Mouse (Mus musculus): ENCODE data around the gene B020031M17Rik. TPM values are rescaled to one million over a fixed set of nuclear protein-coding genes. Genes with fewer than 3 reads are reported as not detected.
A peak's percentile ranks its signal among the peaks of the same experiment; 100 is the strongest.
"Not testable (repeated sequence)": the region's sequence is repeated elsewhere in the genome, so short reads cannot be mapped to it uniquely, and the experiment has no call there.

The B020031M17Rik gene
- not detected in 2 replicates for polyA plus RNA-seq (2015; fragmentation: Nextera tagmentation; extraction: Ambion mirVana)

DNA sequence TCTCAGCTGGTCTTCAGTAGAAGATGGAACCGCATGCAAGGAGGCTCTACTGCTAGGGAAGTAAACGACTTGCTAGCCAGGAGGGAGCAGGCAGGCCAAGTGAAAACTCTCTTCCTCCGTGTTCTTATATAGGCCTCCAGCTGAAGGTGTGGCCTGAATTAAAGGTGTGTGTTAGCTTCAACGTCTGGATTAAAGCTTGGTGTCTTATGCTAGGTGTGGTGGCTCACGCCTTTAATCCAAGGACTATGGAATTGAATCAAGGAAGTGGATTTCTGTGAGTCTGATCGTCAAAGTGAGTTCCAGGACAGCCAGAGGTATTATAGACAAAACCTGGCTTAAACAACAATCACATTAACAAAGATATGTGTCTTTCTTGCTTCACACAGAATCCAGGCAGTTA, at the start of gene B020031M17Rik:
TSS of gene B020031M17Rik (minus strand) at position 101 of the 400 bp plus-strand sequence.
- H3K27ac ChIP-seq; H3K9me3 ChIP-seq (replicated peaks); H3K9ac ChIP-seq; H3K36me3 ChIP-seq (ENCODE audit: poor library complexity, severe bottlenecking); ATAC-seq; H3K4me1 ChIP-seq; H3K4me3 ChIP-seq; H3K4me2 ChIP-seq; H3K27me3 ChIP-seq: not testable (repeated sequence)
- 79% methylated on average over 4 of the region's 6 CpGs for WGBS

DNA sequence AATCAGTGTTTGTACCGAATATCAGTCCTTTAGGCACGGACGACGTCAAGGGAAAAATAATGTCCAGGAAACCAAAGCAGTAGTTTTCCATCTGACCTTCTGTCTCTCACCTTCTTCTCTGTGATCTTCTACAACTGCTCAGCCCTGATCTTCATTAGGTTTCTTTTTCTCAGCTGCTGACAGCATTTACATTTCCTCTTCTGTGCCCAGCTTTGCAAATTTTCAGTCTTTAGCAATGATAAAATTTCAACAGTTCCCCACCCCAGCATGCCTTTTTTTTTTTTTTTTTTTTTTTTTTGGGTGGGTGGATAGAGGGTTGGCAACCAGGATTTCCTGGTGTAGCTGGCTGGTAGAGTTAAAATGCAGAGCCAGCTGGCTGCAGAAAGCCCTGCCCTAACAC, 48.6 kb upstream of the B020031M17Rik start:
- not testable (repeated sequence) for H3K4me3 ChIP-seq; H3K9ac ChIP-seq; H3K9me3 ChIP-seq (replicated peaks); H3K27me3 ChIP-seq; H3K36me3 ChIP-seq (ENCODE audit: poor library complexity, severe bottlenecking); H3K4me2 ChIP-seq; H3K27ac ChIP-seq; H3K4me1 ChIP-seq; ATAC-seq
- no CpG with 5 or more reads among the region's 4 CpGs for WGBS

DNA sequence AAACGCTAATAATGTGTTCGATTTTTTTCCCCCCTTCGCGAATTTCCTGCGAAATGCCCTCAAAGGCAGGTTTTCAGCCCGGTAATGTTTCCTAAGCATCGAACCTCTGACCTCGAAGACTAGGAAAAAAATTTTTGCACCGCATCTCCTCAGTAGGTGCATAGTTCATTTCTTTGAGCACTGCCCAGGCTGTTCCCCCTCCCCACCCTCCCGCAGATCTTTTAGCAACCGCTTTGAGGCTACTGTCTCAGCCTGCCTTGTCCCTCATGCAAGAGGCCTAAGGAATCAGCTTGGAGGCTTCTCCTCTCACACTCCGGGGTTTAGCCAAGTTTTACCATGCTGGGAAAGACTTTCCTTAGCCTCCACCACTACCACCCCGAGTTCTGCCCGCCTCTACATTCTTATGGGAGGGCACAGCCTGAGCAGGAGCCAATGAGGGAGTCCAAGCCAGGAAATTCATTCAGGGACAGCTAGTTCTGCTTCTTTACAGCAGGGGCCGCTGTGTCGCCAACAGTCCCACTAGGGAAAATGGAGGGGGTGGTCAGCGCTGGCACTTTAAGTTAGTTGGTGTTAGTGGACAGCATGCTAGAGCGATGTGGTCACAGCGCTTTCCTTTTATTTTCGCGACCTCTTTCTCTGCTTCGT, 48.0 kb upstream of the B020031M17Rik start:
- H3K9ac ChIP-seq, result not testable (repeated sequence)
- peak; percentile 73; the same call in 1 of the 2 replicates for ATAC-seq
- no CpG with 5 or more reads among the region's 22 CpGs for WGBS

DNA sequence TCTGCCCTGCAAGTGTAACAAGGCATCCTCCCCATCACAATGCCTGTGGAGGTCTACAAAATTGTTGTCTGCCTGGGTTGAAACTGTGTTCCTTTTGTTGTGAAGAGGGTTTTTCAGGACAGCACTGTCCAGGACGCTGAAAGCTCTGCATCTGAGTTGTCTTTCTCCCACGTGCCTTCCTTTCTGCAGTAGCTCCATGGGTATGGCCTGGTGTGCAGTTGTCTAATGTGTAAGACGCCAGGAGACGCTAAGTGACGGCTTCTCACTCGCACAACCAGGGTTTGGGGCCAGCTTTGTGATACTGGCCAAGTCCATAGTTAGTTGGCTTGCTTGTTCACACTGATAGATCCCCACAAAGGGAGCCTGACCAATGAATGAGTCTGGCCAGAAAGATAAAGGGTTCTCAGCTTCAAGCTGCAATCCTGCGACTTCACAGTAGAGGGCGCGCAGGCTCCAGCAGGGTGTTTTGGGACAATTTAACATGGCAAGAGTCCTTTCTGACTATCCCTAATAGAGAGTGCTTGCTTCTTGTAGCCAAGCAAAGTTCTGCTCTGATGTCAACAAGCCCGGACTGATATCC, 41.4 kb upstream of the B020031M17Rik start:
- no CpG with 5 or more reads among the region's 10 CpGs for WGBS
- not testable (repeated sequence) for ATAC-seq

More for the DNA sequence above, 48.0 kb upstream of the B020031M17Rik start:
- not testable (repeated sequence) for H3K4me1 ChIP-seq; H3K36me3 ChIP-seq (ENCODE audit: poor library complexity, severe bottlenecking); H3K4me2 ChIP-seq; H3K27ac ChIP-seq; H3K27me3 ChIP-seq; H3K4me3 ChIP-seq; H3K9me3 ChIP-seq (replicated peaks)

DNA sequence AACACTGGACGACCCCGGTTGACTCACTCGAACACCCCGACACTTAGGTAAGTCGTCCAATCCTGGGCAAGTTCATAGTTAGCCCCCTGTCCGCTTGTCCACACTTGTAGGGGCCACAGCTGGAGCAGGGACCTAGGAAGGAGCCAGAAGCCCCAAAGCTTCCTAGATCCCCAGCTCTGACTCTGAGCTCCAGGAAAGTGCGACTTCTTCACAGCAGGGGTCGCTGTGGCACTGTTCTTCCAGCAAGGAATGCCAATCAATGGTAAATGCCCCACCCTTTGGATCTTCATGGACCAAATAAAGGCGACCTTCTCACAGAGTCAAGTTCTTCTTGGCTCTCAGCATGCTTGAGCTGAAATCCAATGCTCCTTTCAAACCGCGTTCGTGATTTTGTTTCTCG, 40.7 kb upstream of the B020031M17Rik start:
- not testable (repeated sequence) for H3K27ac ChIP-seq; H3K4me2 ChIP-seq; H3K9me3 ChIP-seq (replicated peaks); ATAC-seq; H3K9ac ChIP-seq; H3K27me3 ChIP-seq; H3K4me3 ChIP-seq; H3K4me1 ChIP-seq; H3K36me3 ChIP-seq (ENCODE audit: poor library complexity, severe bottlenecking)
- no CpG with 5 or more reads among the region's 13 CpGs for WGBS

More for the DNA sequence above, 41.4 kb upstream of the B020031M17Rik start:
- H3K4me2 ChIP-seq; H3K27ac ChIP-seq; H3K9me3 ChIP-seq (replicated peaks); H3K4me1 ChIP-seq; H3K4me3 ChIP-seq; H3K9ac ChIP-seq; H3K36me3 ChIP-seq (ENCODE audit: poor library complexity, severe bottlenecking); H3K27me3 ChIP-seq: not testable (repeated sequence)

DNA sequence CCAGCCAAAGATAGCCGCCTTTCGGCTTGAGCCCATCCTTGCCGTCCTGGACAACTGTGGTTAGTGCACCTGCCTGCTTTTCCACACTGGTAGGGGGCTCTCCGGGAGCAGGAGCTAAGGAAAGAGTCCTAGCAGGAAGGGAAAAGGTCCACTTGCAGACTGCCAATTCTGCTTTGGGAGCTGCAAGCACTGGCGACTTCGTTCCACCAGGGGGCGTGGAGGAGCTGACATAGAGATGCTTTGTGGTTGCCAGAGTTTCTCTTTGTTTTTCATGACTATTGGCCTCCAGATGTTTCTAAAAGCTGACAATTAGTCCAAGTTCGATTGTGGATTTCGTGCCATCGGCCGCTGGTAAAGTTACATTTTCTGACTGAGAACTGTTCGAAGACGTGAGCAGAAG, 18.6 kb upstream of the B020031M17Rik start:
- peak; percentile 11; the same call in 1 of the 2 replicates for ATAC-seq
- H3K27me3 ChIP-seq; H3K9ac ChIP-seq; H3K4me1 ChIP-seq; H3K36me3 ChIP-seq (ENCODE audit: poor library complexity, severe bottlenecking); H3K9me3 ChIP-seq (replicated peaks); H3K27ac ChIP-seq; H3K4me2 ChIP-seq; H3K4me3 ChIP-seq: not testable (repeated sequence)
- WGBS, result no CpG with 5 or more reads among the region's 13 CpGs

DNA sequence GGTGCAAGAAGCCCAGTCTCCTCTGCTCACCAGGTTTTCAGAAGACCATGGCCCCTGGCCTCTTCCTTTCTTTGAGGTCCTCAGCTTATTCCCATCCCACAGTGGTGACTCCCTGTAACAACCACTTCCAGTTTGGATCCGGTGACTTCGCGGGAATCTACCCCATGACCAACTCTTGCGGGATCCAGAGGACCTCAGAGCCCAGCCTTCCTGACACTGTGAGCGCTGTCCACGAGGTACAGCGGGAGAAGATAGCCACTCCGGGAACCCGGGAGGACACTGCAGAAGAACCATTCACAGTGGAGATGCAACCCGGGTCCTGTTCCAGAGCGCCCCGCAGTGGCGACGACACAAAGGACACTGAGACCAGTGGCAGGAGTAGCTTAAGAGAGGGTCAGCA, 17.6 kb upstream of the B020031M17Rik start:
- not testable (repeated sequence) for ATAC-seq; H3K9me3 ChIP-seq (replicated peaks); H3K27ac ChIP-seq; H3K27me3 ChIP-seq; H3K4me2 ChIP-seq; H3K9ac ChIP-seq; H3K4me3 ChIP-seq; H3K4me1 ChIP-seq; H3K36me3 ChIP-seq (ENCODE audit: poor library complexity, severe bottlenecking)
- WGBS, result no CpG with 5 or more reads among the region's 14 CpGs

DNA sequence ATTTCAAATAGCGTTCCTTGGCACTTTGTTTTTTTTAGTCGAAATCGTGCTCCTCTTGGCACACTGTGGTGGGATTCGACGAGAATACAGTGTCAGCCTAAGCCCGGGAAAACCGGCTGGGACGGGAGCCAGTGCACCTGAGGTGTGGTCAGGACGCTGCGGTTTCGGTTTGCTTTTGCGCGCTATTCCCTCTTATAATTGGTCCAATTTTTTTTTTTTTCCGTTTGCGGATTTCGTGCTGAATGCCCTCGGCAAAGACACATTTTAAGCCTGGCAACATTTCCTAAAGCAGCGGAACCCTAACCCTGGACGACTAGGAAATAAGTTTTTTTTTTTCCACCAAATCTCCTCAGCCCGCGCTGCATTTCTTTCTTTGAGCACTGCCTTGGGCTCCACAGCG, 15.4 kb upstream of the B020031M17Rik start:
- ATAC-seq, result peak; percentile 28
- WGBS, result under 1% methylated on average over 21 of the region's 22 CpGs
- H3K27ac ChIP-seq; H3K36me3 ChIP-seq (ENCODE audit: poor library complexity, severe bottlenecking); H3K4me1 ChIP-seq; H3K9me3 ChIP-seq (replicated peaks); H3K9ac ChIP-seq; H3K27me3 ChIP-seq: not testable (repeated sequence)
- 0 out of 2 replicates have a peak overlapping the region, but pooled peaks have one; percentile 3 for H3K4me3 ChIP-seq
- H3K4me2 ChIP-seq, result peak overlapping the region; percentile 38

DNA sequence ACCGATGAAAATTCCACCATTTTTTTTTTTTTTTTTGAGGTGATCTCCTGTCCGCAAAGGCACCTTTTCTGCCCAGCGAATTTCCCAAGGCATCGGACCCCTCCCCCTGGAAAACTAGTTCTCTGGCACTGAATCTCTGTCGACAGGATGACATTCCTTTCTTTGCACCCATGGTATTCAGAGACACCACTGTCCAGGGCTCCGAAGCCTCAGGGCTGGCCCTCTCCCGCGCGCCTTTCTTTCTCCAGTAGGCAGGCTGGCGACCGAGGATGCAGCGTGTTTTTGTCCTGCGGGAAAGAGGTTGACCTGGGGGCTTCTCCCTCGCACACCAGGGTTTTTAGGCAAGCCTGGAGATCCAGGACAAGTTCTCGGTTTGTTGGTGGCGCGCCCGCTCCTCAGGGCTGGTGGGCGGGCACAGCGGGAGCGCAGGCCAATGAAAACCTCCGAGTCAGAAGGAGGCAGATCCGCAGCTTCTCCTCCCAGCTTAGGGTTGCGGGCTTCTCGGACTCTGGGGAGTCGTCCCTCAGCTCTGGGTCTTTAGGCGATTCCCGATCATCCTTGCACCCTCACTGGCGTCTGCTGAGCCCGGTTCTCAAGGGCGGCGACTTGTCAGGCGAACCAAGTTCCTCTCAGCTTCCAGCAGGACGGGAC, 14.8 kb upstream of the B020031M17Rik start:
- H3K36me3 ChIP-seq (ENCODE audit: poor library complexity, severe bottlenecking); H3K9ac ChIP-seq; H3K27ac ChIP-seq; H3K4me3 ChIP-seq; H3K9me3 ChIP-seq (replicated peaks); H3K4me1 ChIP-seq; H3K27me3 ChIP-seq: not testable (repeated sequence)
- H3K4me2 ChIP-seq, result peak overlapping the region; percentile 38
- WGBS, result 1% methylated on average over 15 of the region's 34 CpGs
- ATAC-seq, result peak; percentile 87

DNA sequence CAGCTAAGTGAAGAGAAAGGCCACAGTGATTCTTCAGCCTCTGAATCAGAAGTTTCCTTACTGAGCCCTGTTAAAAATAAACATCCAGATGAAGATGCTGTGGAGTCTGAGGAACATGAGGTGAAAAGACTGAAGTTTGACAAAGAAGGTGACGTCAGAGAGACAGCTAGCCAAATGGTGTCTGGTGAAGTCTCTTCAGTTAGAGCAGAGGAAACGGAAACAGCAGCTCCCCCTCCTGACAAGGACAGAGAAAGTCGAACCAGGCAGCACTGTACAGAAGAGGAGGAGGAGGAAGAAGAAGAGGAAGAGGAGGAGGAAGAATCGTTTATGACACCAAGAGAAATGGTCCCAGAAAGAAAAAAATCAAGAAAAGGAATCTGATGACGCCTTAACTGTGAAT, 12.2 kb upstream of the B020031M17Rik start:
- H3K27me3 ChIP-seq; H3K9me3 ChIP-seq (replicated peaks); H3K4me1 ChIP-seq; H3K4me2 ChIP-seq; H3K27ac ChIP-seq; H3K36me3 ChIP-seq (ENCODE audit: poor library complexity, severe bottlenecking); H3K9ac ChIP-seq; H3K4me3 ChIP-seq; ATAC-seq: not testable (repeated sequence)
- no CpG with 5 or more reads among the region's 5 CpGs for WGBS

DNA sequence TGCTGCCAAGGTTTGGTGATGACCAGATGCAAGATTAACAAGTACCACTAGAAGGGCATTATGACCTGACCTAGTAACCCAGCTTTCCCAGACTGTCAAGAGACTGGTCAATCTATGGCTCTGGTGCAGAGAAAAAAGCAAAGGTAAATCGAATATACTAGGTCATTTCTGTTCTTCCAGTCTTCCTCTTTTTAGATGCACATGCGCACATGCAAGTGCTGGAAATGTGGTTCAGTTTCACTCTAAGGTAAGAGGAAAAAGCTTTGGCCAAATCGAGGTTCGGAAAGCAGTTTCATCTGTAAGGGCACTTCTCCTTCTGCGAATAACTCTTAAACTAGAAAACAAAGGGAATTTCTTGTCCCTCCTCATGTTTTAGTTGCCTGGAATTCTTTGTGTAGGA, 5.0 kb upstream of the B020031M17Rik start:
- not testable (repeated sequence) for ATAC-seq; H3K27me3 ChIP-seq; H3K27ac ChIP-seq; H3K9ac ChIP-seq; H3K9me3 ChIP-seq (replicated peaks); H3K4me2 ChIP-seq; H3K4me3 ChIP-seq; H3K36me3 ChIP-seq (ENCODE audit: poor library complexity, severe bottlenecking); H3K4me1 ChIP-seq
- WGBS, result no CpG with 5 or more reads among the region's 5 CpGs

DNA sequence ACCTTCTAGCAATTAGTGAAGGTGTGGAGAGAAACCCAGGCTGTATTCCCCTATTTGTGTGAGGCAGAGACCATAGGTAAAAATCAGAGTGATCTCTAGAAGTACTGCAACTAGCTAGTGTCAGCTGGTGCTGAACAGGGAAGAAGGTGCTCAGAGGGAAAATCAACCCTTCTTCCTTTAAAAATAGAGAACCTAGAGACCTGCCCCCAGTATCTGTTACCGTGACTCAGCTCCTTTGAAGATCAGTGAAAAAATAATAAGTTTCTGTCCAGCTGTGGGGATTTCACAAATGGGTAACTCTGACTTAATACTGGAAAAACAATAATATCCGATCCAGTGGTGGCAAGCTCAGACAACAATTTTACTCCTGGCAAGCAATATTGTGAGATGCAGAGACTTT, 4.5 kb upstream of the B020031M17Rik start:
- not testable (repeated sequence) for ATAC-seq; H3K36me3 ChIP-seq (ENCODE audit: poor library complexity, severe bottlenecking); H3K4me2 ChIP-seq; H3K9me3 ChIP-seq (replicated peaks); H3K27ac ChIP-seq; H3K27me3 ChIP-seq; H3K4me1 ChIP-seq; H3K4me3 ChIP-seq; H3K9ac ChIP-seq
- WGBS, result 73% methylated on average over 2 of the region's 2 CpGs

Measured in forebrain, embryonic 13.5 days (tissue).